Mouse (Mus musculus) adrenal gland, postnatal 36 days (tissue): Measurements from ENCODE around the gene Anpep. TPM values are rescaled to one million over a fixed set of nuclear protein-coding genes. Genes with fewer than 3 reads are reported as not detected.

Source experiments
- DNase-seq, 2 experiments: peaks; one replicate each; pipeline ENCODE4 v3.0.0; 2021; ENCODE audit warnings: mixed read lengths in 1 of 2
- long read RNA-seq, 2 experiments: library from polyadenylated mRNA; stranded (forward); transcript quantifications; one replicate each; pipeline ENCODE4 v2.0.0; 2021; ENCODE audit warnings: borderline sequencing depth in 2 of 2
- total RNA-seq, 2 experiments: library from RNA; stranded (reverse); gene quantifications; 2 replicates each; pipeline ENCODE4 v1.2.3; 2021

The Anpep gene
- total RNA-seq, result 10 to 100 TPM in 1 of 2 experiments, 1 to 10 TPM in 1; 9.2 to 10.8 TPM
- long read RNA-seq, experiment 1, partial matches to known transcripts, result 0 of 1 reads
- long read RNA-seq, experiment 1, other reads (novel, unspliced or antisense), result 1 of 1 reads
- long read RNA-seq, experiment 2, result 0 reads

GRCm38 (mm10) chr7:79860811-79861210 is at the start of gene Anpep:
Gene Anpep, minus strand, starts transcription at chr7:79861059.
- DNase-seq, result no peak

- peak in 1 of 2 experiments; percentile 6 for DNase-seq
These were observed 46.5 kb upstream of the Anpep start for GRCm38 (mm10) chr7:79907356-79907755.

DNA sequence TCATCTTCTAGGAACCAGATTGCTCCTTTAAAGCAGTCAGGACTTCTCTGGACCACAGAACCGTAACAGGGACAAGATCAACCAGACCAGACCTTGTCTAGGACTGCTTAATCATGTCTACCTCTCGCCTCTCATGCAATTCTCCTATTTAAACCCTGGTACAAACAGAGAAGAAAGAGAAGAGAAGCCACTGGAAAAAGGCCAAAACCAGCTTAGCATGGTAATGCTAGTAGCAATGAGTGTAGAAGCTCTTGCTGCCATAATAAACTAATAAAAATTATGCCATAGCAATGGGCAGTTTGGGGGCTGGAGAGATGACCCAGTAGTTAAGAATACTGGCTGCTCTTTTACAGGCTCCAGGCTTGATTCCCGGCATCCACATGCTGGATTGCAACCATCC is 46.1 kb upstream of the Anpep start:
- DNase-seq, result no peak

GRCm38 (mm10) chr7:79905193-79905592 is 44.3 kb upstream of the Anpep start:
- no peak for DNase-seq

DNA sequence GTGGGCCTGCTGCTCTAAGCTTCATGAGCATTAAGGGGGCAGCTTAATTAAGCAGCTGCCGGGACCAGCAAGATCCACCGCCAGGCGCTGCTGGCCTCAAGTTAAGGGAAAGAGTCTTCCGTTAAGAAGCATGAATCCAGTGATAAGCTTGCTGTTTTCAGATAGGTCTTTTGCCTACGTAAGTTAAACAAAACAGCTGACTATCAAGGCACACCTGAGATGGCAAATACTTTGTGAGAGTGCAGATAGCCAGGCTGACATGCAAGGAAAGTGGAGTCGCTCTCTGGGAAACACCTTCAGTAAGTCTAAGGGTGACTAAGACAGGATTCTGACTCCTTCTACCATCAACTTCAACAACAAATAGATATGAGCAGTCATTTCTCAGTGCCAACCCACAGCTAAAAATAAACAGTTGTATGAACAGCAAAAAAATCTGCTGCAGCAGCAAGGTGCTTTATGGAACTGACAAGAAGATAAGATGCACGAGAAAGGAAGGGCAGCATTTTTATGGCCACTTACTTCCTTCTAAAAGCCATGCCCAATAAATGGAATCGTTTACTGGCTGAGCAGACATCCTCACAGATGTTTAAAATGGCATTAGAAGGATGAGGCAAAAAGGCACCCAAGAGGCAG is 42.4 kb upstream of the Anpep start:
- DNase-seq, result no peak

DNA sequence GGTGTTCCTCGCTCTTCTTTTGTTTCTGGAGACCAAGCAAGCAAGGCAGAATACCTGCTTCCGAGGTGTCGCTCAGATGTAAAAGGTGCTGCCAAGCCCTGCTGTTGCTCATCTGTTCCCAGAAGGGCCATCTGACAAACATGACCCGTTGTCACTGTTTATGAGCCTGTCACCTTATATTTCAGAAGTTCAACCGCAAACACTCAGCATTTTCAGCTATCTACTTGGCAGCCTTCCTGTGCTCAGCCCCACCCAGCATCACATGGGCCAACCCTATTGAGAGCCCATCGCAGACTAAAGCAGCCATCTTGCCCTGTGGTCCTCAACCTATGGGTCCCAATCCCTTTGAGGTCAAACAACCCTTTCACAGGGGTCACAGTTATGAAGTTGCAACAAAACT is 39.9 kb upstream of the Anpep start:
- no peak for DNase-seq

DNA sequence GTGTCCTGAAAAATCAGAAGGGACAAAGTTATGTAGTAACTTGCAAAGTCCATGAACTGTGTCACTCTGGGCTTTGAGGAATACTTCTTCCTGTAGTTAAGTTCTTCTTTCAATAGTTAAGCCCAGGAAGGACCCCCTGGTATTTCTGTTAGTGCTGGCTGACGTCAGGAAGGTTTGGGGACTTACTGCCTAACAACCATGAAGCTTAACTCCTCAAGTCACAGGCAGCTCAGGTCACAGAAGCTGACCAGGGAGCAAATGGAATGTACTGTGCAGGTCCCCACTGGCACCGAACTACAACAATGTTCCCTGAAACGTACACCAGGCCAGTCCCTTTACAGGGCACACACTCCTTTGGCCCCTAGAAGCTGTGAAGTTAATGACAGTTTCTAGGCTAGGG is 34.4 kb upstream of the Anpep start:
- DNase-seq, result no peak

- DNase-seq, result no peak
These were observed 33.9 kb upstream of the Anpep start for GRCm38 (mm10) chr7:79894790-79895189.

- DNase-seq, result no peak
These were observed 31.9 kb upstream of the Anpep start for GRCm38 (mm10) chr7:79892576-79893428.

GRCm38 (mm10) chr7:79890436-79891221 is 29.8 kb upstream of the Anpep start:
- DNase-seq, result peak; percentile 27 to 35

- DNase-seq, result no peak
These were observed 27.7 kb upstream of the Anpep start for GRCm38 (mm10) chr7:79888603-79889002.

- DNase-seq, result no peak
These were observed 22.9 kb upstream of the Anpep start for GRCm38 (mm10) chr7:79883613-79884334.

GRCm38 (mm10) chr7:79881901-79882300 is 21.0 kb upstream of the Anpep start:
- DNase-seq, result no peak

- peak; percentile 46 to 48 for DNase-seq
These were observed 20.1 kb upstream of the Anpep start for GRCm38 (mm10) chr7:79880998-79881397.

DNA sequence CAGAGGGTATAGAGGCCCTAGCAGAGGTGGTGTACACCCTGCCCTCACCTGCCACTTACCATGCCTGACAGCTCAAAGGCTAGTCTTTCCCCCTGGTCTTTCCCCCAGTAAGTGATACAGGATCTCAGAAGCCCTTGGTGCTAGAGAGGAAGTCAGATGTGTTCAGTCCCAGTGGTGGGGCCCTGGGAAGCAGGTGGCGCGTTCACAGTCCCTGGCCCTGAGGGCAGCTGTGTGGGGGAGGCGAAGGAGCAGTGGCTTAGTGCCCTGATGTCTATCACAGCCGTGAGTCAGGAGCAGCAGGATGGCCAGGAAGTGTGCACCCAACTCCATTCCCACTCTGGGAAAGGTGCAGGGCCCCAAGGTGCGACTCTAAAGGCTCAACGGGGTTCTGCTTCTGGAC is 19.2 kb upstream of the Anpep start:
- DNase-seq, result no peak

- DNase-seq, result no peak
These were observed 17.7 kb upstream of the Anpep start for GRCm38 (mm10) chr7:79878455-79879025.

- no peak for DNase-seq
These were observed 12.5 kb upstream of the Anpep start for GRCm38 (mm10) chr7:79873407-79873806.

- DNase-seq, result no peak
These were observed 11.0 kb upstream of the Anpep start for GRCm38 (mm10) chr7:79871797-79872345.

- DNase-seq, result no peak
These were observed 8.3 kb upstream of the Anpep start for GRCm38 (mm10) chr7:79869072-79869719.

DNA sequence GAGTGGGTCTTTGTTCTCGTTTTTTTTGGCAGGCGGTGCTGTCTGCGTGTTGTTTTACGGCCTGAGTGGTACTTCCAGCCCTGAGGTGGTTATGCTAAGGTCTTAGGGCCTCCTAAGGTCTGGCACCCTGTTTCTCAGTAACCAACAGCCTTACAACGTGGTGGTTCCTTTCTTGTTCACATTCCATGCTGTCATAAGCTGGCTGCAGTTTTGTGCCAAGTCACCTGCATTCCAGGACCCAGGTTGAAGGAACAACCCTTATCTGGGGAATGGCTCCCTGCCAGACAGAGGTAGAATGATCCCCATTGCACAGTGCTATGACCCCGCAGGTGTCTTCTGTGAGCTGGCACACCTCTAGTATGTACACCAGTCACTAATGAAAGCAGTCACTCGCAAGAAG is 7.6 kb upstream of the Anpep start:
- no peak for DNase-seq

DNA sequence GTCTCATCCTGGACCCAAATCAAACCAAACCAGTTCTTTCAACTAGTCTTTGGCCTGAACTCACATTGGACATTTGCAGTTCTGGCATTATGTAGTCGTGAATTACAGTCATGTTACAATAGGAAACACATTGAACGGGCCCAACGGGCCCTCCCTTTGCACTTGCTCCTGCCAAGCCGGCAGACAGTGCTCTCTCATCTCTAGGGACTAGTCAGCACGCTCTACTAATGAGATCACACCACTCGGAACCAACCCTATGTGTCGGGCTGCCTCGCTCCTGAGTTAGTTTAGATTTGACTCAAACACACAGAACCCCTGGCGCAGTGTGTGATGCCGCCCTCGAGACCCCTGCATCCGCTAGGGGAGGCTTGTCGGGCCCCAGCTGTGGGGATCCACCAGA is 7.0 kb upstream of the Anpep start:
- DNase-seq, result no peak
